Mouse (Mus musculus) layer of hippocampus, postnatal 25 days (tissue): ENCODE measurements around the gene Gm5916. TPM values are rescaled to one million over a fixed set of nuclear protein-coding genes. Genes with fewer than 3 reads are reported as not detected.

Experiments
- DNase-seq, 2 experiments: peaks; one replicate each; pipeline ENCODE4 v3.0.0; 2022; ENCODE audit warnings: mixed read lengths in 2 of 2, low spot score in 1 of 2; ENCODE audit errors: extremely low spot score in 1 of 2
- total RNA-seq, 2 experiments: library from RNA; stranded (reverse); gene quantifications; 2 replicates each; pipeline ENCODE4 v1.2.3; 2021

Gm5916 gene
- not detected for total RNA-seq

DNA sequence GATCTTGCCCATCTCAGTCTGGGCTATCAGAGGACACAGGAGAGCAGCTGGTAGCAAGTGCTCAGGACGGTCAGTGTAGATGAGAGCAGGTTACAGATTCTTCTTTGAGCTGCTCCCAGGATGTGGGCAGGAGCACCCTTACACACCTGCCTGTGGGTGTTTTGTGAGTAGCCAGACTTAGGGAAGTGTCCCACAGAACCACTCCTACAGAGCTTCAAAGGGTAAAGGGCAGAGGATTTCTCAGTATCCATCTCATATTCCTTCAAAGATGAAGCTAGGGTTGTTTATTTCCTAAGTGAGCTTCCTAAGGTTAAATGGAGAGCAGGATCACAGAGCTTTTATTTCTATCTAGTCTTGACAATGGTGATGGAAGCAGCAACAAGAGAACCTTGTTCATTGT lies at the start of gene Gm5916:
TSS of gene Gm5916 (minus strand) at position 101 of the 400 bp plus-strand sequence.
- DNase-seq = no peak

Other genes starting within 250 kb of the Gm5916 start
- gene 9230113P08Rik, start 220.4 kb downstream of the Gm5916 start, total RNA-seq = not detected